Mouse (Mus musculus) layer of hippocampus, adult 11-12 months (tissue): Measurements from ENCODE around the gene Scmh1.

Experiments
- DNase-seq: peaks from one replicate; pipeline ENCODE4 v3.0.0; 2022; ENCODE audit warnings: low spot score

The Scmh1 gene

DNA sequence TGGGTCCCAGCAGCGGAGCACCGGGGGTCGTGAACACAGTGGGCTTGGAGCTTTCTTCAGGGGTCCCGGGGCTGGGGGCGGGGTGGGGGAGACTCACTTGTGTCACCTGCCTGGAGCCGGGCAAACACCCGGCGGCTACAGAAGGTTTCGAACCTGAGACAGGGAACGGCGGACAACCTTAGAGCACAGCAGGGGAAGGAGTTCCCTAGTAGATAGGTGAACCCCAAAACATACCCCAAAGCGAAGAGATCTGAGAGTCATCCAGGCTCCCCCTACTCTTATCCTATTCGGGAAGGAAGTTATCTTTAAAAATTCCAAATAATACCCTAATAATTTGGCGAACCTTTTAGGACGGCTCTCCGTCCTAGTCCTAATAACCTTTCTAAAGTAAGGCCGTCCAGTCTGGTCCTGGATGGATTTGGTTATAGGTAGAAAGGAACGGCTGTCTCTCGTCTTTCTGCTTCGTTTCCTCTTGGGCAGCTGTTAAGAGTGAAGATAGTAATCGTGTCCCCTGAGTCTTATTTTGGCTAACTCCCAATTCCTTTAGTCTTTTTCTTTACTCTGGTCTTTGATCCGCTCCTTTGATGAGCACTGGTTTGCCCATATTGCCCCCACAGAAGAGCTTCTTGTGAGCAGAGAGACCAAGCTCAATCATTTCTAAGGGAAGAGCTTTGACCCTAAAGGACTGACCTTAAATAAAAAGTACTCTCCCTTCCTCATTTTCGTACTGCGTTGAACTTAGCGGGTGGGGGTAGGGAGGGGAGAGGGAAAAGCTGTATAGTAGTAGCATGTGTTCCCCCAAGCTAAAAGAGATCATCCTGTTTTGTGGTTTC lies 941 bp downstream of the Scmh1 start:
- DNase-seq = no peak

DNA sequence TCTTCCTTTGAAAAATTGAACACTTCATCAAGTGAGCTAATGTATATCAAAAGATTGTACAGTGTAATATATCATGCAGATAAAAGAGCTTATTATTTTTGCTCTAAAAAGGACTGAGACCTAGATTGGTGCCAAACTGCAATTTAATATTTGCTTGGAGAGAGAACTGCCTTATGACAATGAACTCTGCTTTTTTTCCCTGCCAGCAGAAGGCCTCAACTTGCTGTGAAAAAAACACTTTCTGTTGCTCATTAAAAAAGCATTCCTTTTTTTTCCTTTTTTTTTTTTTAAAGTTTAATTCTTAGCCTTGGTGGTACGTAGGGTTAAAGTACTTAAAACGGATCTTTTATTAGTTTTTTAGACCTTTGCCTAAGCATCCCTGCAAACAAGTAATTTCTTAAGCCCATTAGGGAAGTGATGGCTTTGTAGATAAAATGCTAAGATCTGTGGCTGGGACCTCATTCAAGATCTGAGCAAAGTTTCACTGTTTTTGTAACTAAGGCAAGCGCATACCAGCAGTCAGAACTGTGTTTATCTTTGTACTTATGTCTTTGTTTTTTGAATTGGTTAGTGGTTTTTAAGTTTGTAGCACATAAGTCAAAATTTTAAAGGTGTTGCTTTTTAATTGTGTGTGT lies 1.7 kb downstream of the Scmh1 start:
- no peak for DNase-seq

DNA sequence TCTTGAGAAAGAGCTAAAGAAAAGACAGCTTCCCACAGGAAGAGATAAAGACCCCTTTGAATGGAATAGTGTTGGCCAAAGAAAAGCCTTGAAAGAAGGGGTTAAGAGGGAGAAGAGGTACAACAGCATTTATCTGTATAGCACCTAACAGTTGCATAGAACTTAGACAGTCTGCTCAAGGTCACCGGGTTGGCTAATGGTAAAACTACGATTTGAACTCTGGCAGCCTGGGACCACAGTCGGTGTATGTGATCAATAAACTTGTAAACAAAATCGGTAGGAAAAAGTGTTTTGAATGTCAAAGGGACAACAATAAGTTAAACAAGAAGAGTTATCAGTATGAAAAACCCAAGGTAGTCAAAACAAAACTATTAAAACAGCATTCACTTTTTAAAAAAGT lies 13.0 kb downstream of the Scmh1 start:
- no peak for DNase-seq

DNA sequence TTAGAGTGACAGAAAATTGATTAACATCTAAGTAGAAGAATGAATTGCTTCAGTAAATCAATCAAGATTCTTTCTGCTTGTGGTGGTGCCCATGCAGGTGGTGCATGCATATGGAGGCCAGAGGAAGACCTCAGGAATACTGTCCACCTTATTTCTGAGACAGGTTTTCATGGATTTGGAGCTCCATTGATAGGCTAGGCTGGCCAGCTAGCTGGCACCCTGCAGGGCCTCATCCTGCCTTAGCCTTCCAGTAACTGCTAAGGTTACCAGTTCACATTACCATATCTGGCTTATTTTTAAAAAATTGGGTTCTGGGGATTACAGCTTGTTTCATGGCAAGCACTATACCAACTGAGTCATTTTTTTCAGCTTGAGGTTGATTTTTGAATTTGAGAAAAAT lies 15.1 kb downstream of the Scmh1 start:
- no peak for DNase-seq

DNA sequence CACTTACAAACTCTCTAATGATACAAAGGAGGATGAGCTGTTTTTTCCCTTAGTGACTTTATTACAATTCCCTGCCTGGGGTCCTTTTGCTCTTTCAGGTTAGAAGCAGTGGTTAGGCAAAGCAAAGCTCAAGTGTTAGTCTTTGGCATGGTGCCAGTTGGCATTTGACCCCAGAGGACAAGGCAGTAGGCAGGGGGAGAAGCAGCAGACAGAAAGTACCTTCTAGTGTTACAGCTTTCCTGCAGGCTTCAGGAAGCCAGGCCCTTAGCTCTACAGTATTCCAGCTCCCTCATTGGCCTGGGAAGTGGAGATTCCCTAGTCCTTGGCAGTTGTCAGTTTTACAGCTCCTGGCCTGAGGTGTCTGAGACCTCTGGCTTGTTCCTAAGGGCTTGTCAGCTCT lies 15.6 kb downstream of the Scmh1 start:
- no peak for DNase-seq

DNA sequence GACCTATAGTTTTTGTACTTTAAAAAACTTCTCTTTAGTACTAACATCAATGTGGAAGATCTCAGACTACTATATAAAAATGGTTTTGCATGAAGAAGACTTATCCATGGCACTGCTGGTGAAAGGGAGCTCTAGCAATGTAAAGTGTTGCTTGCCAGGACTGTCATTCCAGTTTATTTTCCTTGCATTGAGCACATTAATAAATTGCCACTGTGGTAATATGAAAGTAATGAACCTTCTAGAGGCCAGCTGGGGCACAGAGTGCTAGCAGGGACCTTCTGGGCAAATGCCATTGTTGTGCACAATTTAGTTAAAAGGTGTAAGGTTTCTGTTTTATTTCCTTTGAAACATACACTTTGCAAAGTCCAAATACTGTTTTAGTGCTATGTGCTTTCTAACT lies 25.5 kb downstream of the Scmh1 start:
- no peak for DNase-seq

DNA sequence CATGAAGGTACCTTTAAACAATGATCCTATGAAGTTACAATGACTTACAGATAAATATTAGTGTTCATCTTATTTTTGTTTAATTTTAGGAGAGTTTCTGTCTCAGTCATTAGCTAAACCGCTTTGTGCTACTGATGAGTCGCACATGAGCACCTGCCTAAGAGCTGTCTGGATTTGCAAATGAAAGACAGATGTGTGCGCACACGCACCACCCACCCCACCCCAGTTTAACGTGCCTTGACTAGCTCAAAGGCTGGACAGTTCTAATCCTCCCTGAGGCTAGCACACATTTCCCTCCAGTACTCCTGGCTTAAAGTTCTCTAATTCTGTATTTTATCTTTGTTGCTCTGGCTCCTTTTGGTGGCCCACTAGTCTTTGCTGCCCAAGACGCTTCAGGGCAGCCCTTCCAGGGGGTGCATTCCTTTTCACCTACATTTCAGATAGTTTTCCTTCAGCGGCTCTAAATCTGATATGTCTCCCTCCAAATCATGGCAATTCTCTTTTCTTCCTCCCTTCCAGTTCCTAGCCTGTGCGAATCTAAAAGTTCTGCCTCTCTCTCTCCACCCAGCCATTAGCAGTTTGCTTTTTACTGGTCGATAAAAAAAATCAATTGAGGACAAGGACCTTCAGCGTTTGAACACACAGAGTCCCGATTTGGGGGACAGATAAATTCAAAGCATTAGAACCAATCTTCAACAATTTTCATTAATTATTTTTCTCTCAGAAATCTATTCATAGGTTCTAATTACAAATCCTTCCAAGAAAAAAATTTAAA lies 27.7 kb downstream of the Scmh1 start:
- DNase-seq = no peak

DNA sequence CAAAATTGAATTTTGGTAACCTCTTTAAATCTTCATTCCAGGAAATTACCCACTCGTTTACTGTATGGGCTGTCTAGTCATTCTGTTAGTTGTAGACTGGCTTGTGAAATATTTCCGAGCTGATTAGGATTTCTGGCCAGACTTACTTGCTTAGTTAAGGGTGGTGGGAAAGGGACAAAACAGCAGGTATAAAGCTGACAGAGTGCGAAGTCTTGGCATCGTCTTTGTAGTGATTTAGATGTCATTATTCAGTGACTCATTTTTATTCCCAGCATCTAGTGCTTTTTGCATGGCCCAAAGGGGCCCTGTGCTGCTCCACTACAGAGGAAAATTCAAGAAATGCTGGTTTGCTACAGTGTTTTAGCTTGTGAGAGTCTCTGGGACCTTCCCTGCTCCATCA lies 56.7 kb downstream of the Scmh1 start:
- no peak for DNase-seq

DNA sequence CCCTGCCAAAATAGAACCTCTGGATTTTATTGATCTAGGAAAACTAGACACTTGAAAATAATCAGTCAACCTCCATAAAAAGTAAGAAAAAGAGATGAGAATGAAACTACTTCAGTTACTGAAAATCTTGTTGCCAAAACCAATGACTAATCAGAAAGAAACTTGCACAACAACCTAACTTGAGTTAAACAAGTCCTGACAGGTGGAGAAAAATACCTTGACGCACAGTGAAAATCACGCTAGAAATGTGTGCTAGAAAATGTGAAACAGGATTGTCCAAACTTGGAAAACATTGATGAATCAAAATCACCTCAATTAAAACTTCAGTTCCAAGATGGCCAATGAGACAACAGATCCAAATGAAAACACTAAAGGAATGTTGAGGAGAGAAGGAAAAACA lies 67.9 kb downstream of the Scmh1 start:
- no peak for DNase-seq

DNA sequence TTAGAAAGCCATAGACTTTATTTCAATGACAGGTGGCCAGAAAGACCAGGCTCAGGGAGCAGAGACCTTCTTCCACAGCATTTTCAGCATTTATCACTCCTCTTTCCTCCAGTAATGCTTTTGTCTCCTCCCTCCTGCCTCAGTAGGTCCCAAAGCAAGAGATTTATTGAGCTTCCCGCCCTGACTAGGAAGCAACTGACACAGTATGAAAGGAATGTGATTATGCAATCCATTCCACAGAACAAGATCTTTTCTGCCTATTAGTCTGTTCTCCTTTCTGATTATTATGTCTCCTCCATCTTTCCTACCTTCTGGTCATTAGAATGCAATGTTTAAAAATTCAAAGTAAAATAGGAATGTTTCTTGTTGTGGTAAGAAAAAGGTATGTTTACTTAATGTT lies 82.6 kb downstream of the Scmh1 start:
- DNase-seq = no peak

DNA sequence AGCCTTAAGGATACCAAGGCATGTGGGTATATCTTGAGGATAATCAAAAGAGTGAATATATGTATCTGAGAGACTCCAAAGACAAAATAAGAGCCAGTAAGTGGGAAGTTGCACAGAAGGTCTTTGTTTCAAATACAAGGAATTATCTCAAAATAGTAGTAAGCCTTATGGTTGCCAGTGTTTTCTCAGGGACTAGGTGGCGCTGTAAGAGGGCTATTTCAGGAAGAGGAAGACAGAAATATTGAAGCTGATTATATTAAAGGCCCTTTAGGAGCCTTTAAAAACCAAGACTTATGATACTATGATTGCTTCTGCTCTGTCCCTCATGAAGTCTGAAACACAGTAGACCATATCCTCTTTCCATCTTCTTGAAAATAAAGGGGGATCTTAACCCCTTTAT lies 101.9 kb downstream of the Scmh1 start:
- no peak for DNase-seq

DNA sequence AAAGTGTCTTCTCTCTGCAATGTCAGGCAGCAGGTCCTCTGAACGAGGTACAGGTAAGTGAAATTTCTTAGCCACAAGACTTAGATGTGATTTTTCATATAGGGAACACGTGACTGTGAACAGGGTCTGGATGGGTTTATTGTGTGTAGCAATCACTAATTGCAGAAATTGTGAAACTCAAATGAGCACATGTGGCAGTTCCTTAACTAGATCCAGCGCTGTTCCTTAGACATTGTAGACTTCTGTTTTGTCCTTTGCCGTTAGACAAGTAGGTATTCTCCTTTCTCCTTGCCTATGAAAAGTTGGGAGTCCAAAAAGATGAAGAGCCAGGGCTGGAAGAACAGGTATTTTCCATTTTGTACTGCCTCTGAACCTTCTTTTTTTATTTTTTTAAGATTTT lies 106.1 kb downstream of the Scmh1 start:
- no peak for DNase-seq

DNA sequence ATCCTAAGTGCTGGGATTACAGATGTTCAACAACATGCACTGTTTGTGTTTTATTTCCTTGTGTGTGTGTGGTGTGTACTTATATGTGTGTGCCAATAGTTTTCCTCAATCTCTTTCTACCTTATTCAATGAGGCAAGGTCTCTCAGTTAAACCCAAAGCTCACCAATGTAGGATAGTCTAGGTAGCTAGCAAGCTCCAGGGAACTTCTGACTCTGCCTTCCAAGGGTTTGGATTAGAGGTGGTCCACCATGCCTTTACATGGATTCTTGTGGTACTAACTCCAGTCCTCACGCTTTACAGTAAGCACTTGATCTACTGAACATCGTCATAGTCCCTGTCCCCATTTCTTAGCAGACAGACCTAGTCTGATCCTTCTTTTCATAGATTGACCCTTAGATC lies 109.3 kb downstream of the Scmh1 start:
- no peak for DNase-seq

DNA sequence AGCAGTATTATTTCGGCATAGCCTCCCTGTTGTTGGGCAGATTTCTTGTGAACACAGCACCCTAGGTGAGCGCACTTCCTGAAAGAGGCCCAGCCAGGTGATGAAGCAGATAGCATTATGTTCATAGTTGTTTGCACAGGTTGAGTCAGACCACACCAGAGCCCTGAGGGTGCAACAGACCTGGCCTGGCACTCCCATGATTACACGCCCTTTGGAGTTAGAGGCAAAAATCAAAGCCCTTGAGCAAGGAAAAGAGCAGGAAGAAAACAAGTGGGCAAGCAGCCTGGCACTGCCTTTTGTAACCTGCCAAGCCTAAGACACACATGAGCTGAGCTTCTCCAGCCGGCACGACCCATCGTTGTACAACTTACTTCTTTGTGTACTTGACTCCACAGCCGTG lies 111.4 kb downstream of the Scmh1 start:
- no peak for DNase-seq

DNA sequence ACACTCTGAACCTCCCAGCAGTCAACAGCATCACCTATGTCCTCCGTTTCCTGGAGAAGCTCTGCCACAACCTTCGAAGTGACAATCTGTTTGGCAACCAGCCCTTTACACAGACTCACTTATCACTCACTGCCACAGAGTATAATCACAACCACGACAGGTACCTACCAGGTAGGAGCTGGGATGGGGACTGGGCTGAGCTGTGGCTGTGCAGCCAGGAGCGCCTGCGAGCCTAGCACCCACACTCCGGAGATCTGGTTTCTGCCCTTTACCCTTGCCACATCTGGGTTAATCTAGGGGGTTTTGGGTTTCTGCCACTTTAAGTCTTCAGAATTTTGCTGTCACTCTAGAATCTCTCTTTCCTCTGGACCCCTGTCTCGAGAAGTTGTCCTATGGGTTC lies 111.8 kb downstream of the Scmh1 start:
- no peak for DNase-seq

DNA sequence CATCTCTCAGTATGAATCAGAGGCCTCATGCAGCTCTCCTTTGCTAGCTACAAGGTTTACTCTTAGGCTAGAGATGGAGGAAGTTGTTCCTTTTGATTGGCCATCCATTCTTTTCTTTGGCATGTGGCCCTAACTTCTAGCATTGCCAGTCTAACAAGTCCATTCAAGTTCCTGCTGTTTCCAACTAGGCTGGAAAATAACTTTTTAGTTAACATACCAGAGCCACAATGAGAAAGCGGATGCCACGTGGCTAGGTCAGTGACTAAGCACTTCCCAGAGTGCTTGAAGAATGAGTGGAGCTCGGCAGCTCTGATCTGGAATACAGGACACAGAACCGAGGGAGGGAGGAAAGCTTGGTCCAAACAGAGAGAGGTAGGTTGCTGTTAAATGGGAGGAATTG lies 112.3 kb downstream of the Scmh1 start:
- no peak for DNase-seq

DNA sequence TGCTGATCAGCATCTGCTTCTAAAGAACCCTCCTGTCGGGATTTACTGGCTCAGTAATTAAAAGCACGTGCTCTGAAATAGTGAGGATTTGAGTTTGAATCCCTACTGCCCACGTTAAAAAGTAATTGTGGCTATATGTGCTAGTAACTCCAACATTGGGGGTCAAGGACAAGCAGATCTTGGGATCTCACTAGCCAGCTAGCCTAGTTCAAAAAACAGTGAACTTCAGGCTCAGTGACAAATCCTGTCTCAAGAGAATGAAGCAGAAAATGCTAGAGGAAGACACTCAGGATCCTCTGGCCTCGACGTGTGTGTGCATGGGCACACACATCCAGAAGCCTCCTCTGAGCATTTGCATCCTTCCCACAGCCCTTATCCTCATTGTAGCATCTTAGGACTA lies 116.7 kb downstream of the Scmh1 start:
- no peak for DNase-seq

DNA sequence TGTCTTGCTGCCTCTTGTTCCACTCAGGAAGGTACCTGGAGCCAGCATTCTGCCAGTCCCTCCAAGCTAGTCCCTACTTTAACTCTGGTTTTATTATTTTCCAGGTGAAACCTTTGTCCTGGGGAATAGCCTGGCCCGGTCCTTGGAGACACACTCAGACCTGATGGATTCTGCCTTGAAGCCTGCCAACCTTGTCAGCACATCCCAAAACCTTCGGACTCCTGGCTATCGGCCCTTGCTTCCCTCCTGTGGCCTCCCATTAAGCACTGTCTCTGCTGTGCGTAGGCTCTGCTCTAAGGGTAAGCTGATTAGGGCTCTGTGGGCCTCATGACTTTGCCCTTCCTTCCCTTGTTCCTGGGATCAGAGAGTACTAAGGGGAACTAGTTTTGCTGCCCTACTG lies 117.3 kb downstream of the Scmh1 start:
- no peak for DNase-seq

DNA sequence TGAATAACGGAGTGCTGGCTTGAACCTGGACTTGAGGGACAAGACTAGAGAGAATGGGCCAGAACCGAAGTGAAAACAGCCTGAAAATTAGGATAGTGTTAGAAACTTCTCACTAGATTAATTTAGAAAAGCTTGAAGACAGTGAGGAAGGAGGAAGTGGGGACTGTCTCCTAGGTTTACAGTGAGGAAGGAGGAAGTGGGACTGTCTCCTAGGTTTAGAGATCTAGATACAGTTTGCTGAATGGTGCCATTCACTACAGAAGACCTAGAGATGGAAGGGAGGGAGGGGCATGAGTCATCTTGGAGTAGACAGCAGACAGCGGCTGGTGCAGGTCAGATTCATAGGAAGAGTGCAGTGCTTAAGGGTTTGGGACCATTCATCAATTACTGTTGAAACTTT lies 118.0 kb downstream of the Scmh1 start:
- DNase-seq = no peak

DNA sequence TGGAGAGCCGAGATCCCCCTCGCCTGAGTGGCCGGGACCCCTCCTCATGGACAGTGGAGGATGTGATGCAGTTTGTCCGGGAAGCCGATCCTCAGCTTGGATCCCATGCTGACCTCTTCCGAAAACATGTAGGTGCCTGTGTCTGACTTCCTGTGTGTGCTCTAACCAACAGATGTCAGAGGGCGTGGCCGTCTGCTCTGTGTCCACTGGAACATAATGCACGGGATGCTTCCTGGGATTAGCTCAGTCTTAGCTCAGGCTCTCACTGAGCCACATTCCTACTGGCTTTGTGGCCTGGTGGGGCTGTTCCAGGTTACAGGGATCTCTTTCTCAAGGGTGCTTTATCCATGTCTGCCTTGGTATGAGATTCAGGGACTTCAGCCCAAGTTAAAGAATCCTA lies 123.1 kb downstream of the Scmh1 start:
- no peak for DNase-seq

DNA sequence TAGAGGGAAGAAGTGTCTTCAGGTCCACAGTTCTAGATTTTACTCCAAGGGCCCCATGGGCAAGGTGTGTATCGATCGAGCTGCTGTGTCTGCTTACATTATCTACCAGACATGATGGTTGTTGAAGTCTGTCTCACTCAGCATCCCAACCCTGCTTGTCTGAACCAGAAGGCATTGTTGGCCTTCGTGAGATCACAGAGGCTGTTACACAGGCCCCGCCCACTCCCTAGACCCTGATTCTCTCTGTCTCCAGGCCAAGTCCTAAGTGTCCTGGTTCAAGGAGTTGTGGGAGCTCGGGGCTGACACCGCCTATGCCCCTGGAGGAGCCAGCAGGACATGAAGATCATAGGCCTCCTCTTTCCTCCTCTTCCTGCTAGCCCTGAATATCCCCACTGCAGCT lies 126.9 kb downstream of the Scmh1 start, which contains the start of gene Slfnl1:
Gene Slfnl1 (plus strand): TSS at position 246 of the 400 bp plus-strand sequence.
- no peak for DNase-seq

DNA sequence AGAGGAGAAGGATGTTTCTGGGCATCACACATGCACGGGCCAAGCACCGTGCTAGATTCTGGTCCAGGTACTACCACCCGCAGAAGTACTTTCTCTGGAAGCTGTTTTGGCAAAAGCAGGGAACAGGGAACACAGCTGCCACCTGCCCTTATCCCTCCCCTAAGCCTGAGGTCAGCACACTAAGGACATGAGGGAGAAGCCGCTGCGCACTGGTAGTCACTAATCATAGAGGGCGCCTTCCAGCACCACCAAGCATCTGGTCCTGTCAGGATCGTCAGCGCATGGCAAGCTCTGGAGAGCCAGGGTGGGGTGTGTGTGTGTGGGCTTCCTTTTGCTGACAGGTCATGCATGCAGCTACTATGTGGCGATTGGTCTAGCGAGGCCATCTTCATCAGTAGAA lies 133.6 kb downstream of the Scmh1 start:
- no peak for DNase-seq

DNA sequence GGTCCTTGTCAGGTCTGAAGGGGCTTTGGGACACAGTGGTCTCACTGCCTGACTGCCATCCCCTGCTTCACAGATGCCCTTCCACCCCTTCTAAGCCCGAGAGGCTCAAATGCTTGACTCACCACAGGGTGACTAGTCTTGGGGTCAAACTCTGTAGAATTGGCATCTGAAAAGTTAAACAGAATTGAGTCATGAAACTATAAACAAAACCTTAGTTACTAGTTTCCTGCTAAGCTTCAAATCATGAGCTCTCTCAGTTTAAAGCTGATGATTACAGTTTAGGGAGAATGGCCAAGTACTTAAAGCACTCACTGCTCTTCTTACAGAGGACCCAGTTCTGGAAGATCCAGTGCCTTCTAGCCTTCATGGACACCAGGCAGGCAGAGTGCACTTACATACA lies 139.8 kb downstream of the Scmh1 start:
- DNase-seq = no peak
